Mouse (Mus musculus): ENCODE data around the gene Hells.

Gene Hells

GRCm38 (mm10) chr19:38930788-38931565 is at the start of gene Hells:
Gene Hells (plus strand): TSS chr19:38930915.
- in situ Hi-C loops (cut with MboI, MseI), result loop anchor here (10.0 kb wide), 1 partner anchor 116 kb away; the partner anchor contains the start of gene Noc3l

GRCm38 (mm10) chr19:38901146-38902135 is 29.3 kb upstream of the Hells start:
- in situ Hi-C loops (cut with MboI, MseI), result no loop called here

- in situ Hi-C loops (cut with MboI, MseI), result no loop called here
These were observed 28.2 kb upstream of the Hells start for GRCm38 (mm10) chr19:38902501-38902900.

GRCm38 (mm10) chr19:38913786-38914185 is 16.9 kb upstream of the Hells start:
- in situ Hi-C loops (cut with MboI, MseI), result no loop called here

- in situ Hi-C loops (cut with MboI, MseI), result no loop called here
These were observed 15.8 kb upstream of the Hells start for GRCm38 (mm10) chr19:38914926-38915325.

GRCm38 (mm10) chr19:38915677-38916076 is 15.0 kb upstream of the Hells start:
- in situ Hi-C loops (cut with MboI, MseI), result no loop called here

GRCm38 (mm10) chr19:38928481-38929158 is 2.1 kb upstream of the Hells start:
- in situ Hi-C loops (cut with MboI, MseI), result no loop called here

- in situ Hi-C loops (cut with MboI, MseI), result loop anchor here (10.0 kb wide), 1 partner anchor 115 kb away; the partner anchor contains the start of gene Noc3l
These were observed 1.1 kb upstream of the Hells start for GRCm38 (mm10) chr19:38929471-38930251.

GRCm38 (mm10) chr19:38930252-38930787 is 395 bp upstream of the Hells start:
- in situ Hi-C loops (cut with MboI, MseI), result loop anchor here (10.0 kb wide), 1 partner anchor 116 kb away; the partner anchor contains the start of gene Noc3l

GRCm38 (mm10) chr19:38931566-38931890 is 813 bp downstream of the Hells start:
- in situ Hi-C loops (cut with MboI, MseI), result loop anchor here (10.0 kb wide), 1 partner anchor 117 kb away; the partner anchor contains the start of gene Noc3l

- in situ Hi-C loops (cut with MboI, MseI), result no loop called here
These were observed 14.0 kb downstream of the Hells start for GRCm38 (mm10) chr19:38944590-38945307.

- in situ Hi-C loops (cut with MboI, MseI), result loop anchor here (5.0 to 25.0 kb wide), 3 partner anchors 1558 to 1942 kb away; no protein-coding TSS in a partner anchor
These were observed 40.0 kb downstream of the Hells start for GRCm38 (mm10) chr19:38970741-38971140.

GRCm38 (mm10) chr19:38972581-38972980 is 41.9 kb downstream of the Hells start:
- in situ Hi-C loops (cut with MboI, MseI), result loop anchor here (5.0 to 25.0 kb wide), 3 partner anchors 1560 to 1940 kb away; no protein-coding TSS in a partner anchor

- in situ Hi-C loops (cut with MboI, MseI), result loop anchor here (5.0 to 25.0 kb wide), 3 partner anchors 1561 to 1939 kb away; no protein-coding TSS in a partner anchor
These were observed 43.0 kb downstream of the Hells start for GRCm38 (mm10) chr19:38973666-38974065.

GRCm38 (mm10) chr19:38976269-38976668 is 45.6 kb downstream of the Hells start:
- in situ Hi-C loops (cut with MboI, MseI), result no loop called here

GRCm38 (mm10) chr19:38981966-38982365 is 51.3 kb downstream of the Hells start:
- in situ Hi-C loops (cut with MboI, MseI), result loop anchor here (5.0 kb wide), 1 partner anchor 1240 kb away; no protein-coding TSS in a partner anchor

- in situ Hi-C loops (cut with MboI, MseI), result no loop called here
These were observed 67.5 kb downstream of the Hells start for GRCm38 (mm10) chr19:38998248-38998647.

- in situ Hi-C loops (cut with MboI, MseI), result no loop called here
These were observed 68.0 kb downstream of the Hells start for GRCm38 (mm10) chr19:38998676-38999075.

GRCm38 (mm10) chr19:39005132-39005531 is 74.4 kb downstream of the Hells start:
- in situ Hi-C loops (cut with MboI, MseI), result no loop called here
